Mouse (Mus musculus): ENCODE data around the gene Wasf2. TPM values are rescaled to one million over a fixed set of nuclear protein-coding genes. Genes with fewer than 3 reads are reported as not detected.

Wasf2 gene
- polyA plus RNA-seq, 1 experiment: 14.7 TPM

- Histone ChIP-seq H3K27ac (ENCODE audit: insufficient read depth, low read length) (no peak overlapping the region), H3K4me1 (ENCODE audit: control insufficient read depth, insufficient read depth, low read length) (0 out of 2 replicates have a peak, but pooled peaks cover 2% of the 10 kb centered on the region), H3K4me3 (ENCODE audit: insufficient read depth, low read length) (no peak overlapping the region)
- no peak for TF ChIP-seq POLR2A (IDR thresholded peaks at IDR 0.05; ENCODE audit: extremely low read depth, insufficient read depth, low read length)
- TF ChIP-seq CTCF (IDR thresholded peaks at IDR 0.05; ENCODE audit: extremely low read depth, insufficient read depth, low read length): no peak
These were observed 64.2 kb downstream of the Wasf2 start for GRCm38 (mm10) chr4:133194482-133194881.

- Histone ChIP-seq H3K4me3 (ENCODE audit: insufficient read depth, low read length) (no peak overlapping the region), H3K27ac (ENCODE audit: insufficient read depth, low read length) (no peak overlapping the region), H3K4me1 (ENCODE audit: control insufficient read depth, insufficient read depth, low read length) (peaks cover 4% of the 10 kb centered on the region; the same call in 1 of the 2 replicates)
- TF ChIP-seq CTCF (IDR thresholded peaks at IDR 0.05; ENCODE audit: extremely low read depth, insufficient read depth, low read length) (no peak), POLR2A (IDR thresholded peaks at IDR 0.05; ENCODE audit: extremely low read depth, insufficient read depth, low read length) (no peak)
These were observed 64.7 kb downstream of the Wasf2 start for GRCm38 (mm10) chr4:133195014-133195413.

GRCm38 (mm10) chr4:133196136-133196535 is 65.8 kb downstream of the Wasf2 start:
- TF ChIP-seq POLR2A (IDR thresholded peaks at IDR 0.05; ENCODE audit: extremely low read depth, insufficient read depth, low read length): no peak
- no peak overlapping the region for H3K27ac ChIP-seq (ENCODE audit: insufficient read depth, low read length)
- no peak overlapping the region for H3K4me3 ChIP-seq (ENCODE audit: insufficient read depth, low read length)
- peaks cover 8% of the 10 kb centered on the region; the same call in 1 of the 2 replicates for H3K4me1 ChIP-seq (ENCODE audit: control insufficient read depth, insufficient read depth, low read length)

GRCm38 (mm10) chr4:133196852-133197251 is 66.5 kb downstream of the Wasf2 start:
- TF ChIP-seq CTCF (IDR thresholded peaks at IDR 0.05; ENCODE audit: extremely low read depth, insufficient read depth, low read length): no peak
- no peak for TF ChIP-seq POLR2A (IDR thresholded peaks at IDR 0.05; ENCODE audit: extremely low read depth, insufficient read depth, low read length)

GRCm38 (mm10) chr4:133197355-133197754 is 67.0 kb downstream of the Wasf2 start:
- Histone ChIP-seq H3K4me3 (ENCODE audit: insufficient read depth, low read length) (no peak overlapping the region), H3K27ac (ENCODE audit: insufficient read depth, low read length) (peak overlapping the region; percentile 51; the same call in 1 of the 2 replicates), H3K4me1 (ENCODE audit: control insufficient read depth, insufficient read depth, low read length) (peaks cover 8% of the 10 kb centered on the region; the same call in 1 of the 2 replicates)
- TF ChIP-seq POLR2A (IDR thresholded peaks at IDR 0.05; ENCODE audit: extremely low read depth, insufficient read depth, low read length) (no peak), CTCF (IDR thresholded peaks at IDR 0.05; ENCODE audit: extremely low read depth, insufficient read depth, low read length) (no peak)

More at GRCm38 (mm10) chr4:133196852-133197251, 66.5 kb downstream of the Wasf2 start:
- Histone ChIP-seq H3K4me3 (ENCODE audit: insufficient read depth, low read length) (no peak overlapping the region), H3K27ac (ENCODE audit: insufficient read depth, low read length) (peak overlapping the region; percentile 33; the same call in 1 of the 2 replicates), H3K4me1 (ENCODE audit: control insufficient read depth, insufficient read depth, low read length) (peaks cover 8% of the 10 kb centered on the region; the same call in 1 of the 2 replicates)

GRCm38 (mm10) chr4:133197801-133198286 is 67.5 kb downstream of the Wasf2 start:
- H3K4me1 ChIP-seq (ENCODE audit: control insufficient read depth, insufficient read depth, low read length): peaks cover 8% of the 10 kb centered on the region; the same call in 1 of the 2 replicates
- H3K4me3 ChIP-seq (ENCODE audit: insufficient read depth, low read length): no peak overlapping the region
- no peak overlapping the region; the same call in 1 of the 2 replicates for H3K27ac ChIP-seq (ENCODE audit: insufficient read depth, low read length)
- no peak for TF ChIP-seq CTCF (IDR thresholded peaks at IDR 0.05; ENCODE audit: extremely low read depth, insufficient read depth, low read length)
- no peak for TF ChIP-seq POLR2A (IDR thresholded peaks at IDR 0.05; ENCODE audit: extremely low read depth, insufficient read depth, low read length)

GRCm38 (mm10) chr4:133198337-133199180 is 68.3 kb downstream of the Wasf2 start:
- H3K4me3 ChIP-seq (ENCODE audit: insufficient read depth, low read length): no peak overlapping the region
- H3K27ac ChIP-seq (ENCODE audit: insufficient read depth, low read length): no peak overlapping the region
- peaks cover 8% of the 10 kb centered on the region; the same call in 1 of the 2 replicates for H3K4me1 ChIP-seq (ENCODE audit: control insufficient read depth, insufficient read depth, low read length)
- TF ChIP-seq POLR2A (IDR thresholded peaks at IDR 0.05; ENCODE audit: extremely low read depth, insufficient read depth, low read length) (no peak), CTCF (IDR thresholded peaks at IDR 0.05; ENCODE audit: extremely low read depth, insufficient read depth, low read length) (no peak)

GRCm38 (mm10) chr4:133199743-133200142 is 69.4 kb downstream of the Wasf2 start:
- Histone ChIP-seq H3K27ac (ENCODE audit: insufficient read depth, low read length) (no peak overlapping the region), H3K4me3 (ENCODE audit: insufficient read depth, low read length) (no peak overlapping the region), H3K4me1 (ENCODE audit: control insufficient read depth, insufficient read depth, low read length) (peaks cover 8% of the 10 kb centered on the region; the same call in 1 of the 2 replicates)
- TF ChIP-seq POLR2A (IDR thresholded peaks at IDR 0.05; ENCODE audit: extremely low read depth, insufficient read depth, low read length): no peak

GRCm38 (mm10) chr4:133200343-133200742 is 70.0 kb downstream of the Wasf2 start:
- Histone ChIP-seq H3K27ac (ENCODE audit: insufficient read depth, low read length) (no peak overlapping the region), H3K4me1 (ENCODE audit: control insufficient read depth, insufficient read depth, low read length) (peaks cover 8% of the 10 kb centered on the region; the same call in 1 of the 2 replicates), H3K4me3 (ENCODE audit: insufficient read depth, low read length) (no peak overlapping the region)
- TF ChIP-seq POLR2A (IDR thresholded peaks at IDR 0.05; ENCODE audit: extremely low read depth, insufficient read depth, low read length) (no peak), CTCF (IDR thresholded peaks at IDR 0.05; ENCODE audit: extremely low read depth, insufficient read depth, low read length) (no peak)

Data from cortical plate, adult 2 months (tissue).